Mouse (Mus musculus): ENCODE measurements around the gene Eif4enif1. TPM values are rescaled to one million over a fixed set of nuclear protein-coding genes. Genes with fewer than 3 reads are reported as not detected.

Eif4enif1 gene
- polyA plus RNA-seq, 1 experiment from 2014 or later, result 47.8 TPM

DNA sequence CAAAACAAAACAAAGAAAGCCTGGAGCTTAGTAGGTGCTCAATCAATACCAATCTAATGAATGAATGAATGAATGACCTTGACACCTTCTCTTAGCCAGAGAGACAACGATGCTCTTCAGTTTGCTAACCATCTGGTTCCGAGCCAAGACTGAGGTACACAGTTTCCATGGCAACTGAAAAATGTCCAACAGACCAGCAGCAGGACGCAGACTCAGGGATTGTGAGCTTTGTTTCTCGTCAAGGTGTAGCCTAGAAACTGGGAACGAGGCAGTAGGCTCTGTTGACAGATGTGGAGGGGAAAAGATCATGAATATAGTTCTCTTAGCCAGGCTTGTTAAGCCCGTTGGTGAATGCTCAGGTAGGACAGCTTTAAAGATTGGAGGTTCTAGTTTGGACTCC is 84.9 kb downstream of the Eif4enif1 start:
- no peaks in the 10 kb centered on the region for H3K27me3 ChIP-seq (ENCODE audit: insufficient read depth, low read length)
- WGBS, result 59% methylated on average over 6 of the region's 6 CpGs
- peaks cover 4% of the 10 kb centered on the region; the same call in 1 of the 2 replicates for H3K4me1 ChIP-seq (ENCODE audit: insufficient read depth, low read length)
- H3K4me2 ChIP-seq (replicated peaks; ENCODE audit: low read depth, low read length), result no peak overlapping the region
- no peak overlapping the region for H3K9ac ChIP-seq (replicated peaks; ENCODE audit: low read length)
- no peak for ATAC-seq (ENCODE audit: low FRiP score, low TSS enrichment)
- peak overlapping the region; percentile 100 for H3K27ac ChIP-seq (ENCODE audit: low read length)
- H3K36me3 ChIP-seq (ENCODE audit: insufficient read depth, low read length), result peaks cover 4% of the 10 kb centered on the region; the same call in 1 of the 2 replicates
- no peak overlapping the region for H3K4me3 ChIP-seq (ENCODE audit: low read length)
- H3K9me3 ChIP-seq (ENCODE audit: low read length), result no peaks in the 10 kb centered on the region; the same call in 1 of the 2 replicates

DNA sequence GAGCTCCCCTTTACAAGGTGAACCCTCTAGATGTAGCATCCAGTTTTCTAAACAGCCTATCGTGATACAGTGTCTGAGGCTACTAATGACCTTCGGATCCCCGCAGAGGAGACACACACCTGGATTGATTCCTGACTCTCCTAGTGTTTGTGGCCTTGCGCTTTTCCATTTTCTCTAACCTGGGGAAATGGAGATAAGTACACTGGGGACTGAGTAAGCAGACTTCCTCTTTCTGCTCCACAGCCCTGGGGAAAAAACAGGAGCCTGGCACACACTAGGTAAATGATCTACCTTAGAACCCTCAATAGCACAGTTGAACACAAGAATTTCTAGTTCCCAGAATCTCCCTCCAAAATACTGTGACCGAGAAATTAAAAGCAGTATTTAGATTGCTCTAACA is 85.7 kb downstream of the Eif4enif1 start:
- Histone ChIP-seq H3K4me3 (ENCODE audit: low read length) (peak overlapping the region; percentile 75), H3K27me3 (ENCODE audit: insufficient read depth, low read length) (no peaks in the 10 kb centered on the region), H3K4me2 (replicated peaks; ENCODE audit: low read depth, low read length) (peak overlapping the region; percentile 98), H3K36me3 (ENCODE audit: insufficient read depth, low read length) (peaks cover 4% of the 10 kb centered on the region; the same call in 1 of the 2 replicates), H3K9me3 (ENCODE audit: low read length) (no peaks in the 10 kb centered on the region), H3K9ac (replicated peaks; ENCODE audit: low read length) (peak overlapping the region; percentile 97), H3K4me1 (ENCODE audit: insufficient read depth, low read length) (peaks cover 12% of the 10 kb centered on the region), H3K27ac (ENCODE audit: low read length) (peak overlapping the region; percentile 100)
- ATAC-seq (ENCODE audit: low FRiP score, low TSS enrichment), result no peak
- 59% methylated on average over 5 of the region's 5 CpGs for WGBS

DNA sequence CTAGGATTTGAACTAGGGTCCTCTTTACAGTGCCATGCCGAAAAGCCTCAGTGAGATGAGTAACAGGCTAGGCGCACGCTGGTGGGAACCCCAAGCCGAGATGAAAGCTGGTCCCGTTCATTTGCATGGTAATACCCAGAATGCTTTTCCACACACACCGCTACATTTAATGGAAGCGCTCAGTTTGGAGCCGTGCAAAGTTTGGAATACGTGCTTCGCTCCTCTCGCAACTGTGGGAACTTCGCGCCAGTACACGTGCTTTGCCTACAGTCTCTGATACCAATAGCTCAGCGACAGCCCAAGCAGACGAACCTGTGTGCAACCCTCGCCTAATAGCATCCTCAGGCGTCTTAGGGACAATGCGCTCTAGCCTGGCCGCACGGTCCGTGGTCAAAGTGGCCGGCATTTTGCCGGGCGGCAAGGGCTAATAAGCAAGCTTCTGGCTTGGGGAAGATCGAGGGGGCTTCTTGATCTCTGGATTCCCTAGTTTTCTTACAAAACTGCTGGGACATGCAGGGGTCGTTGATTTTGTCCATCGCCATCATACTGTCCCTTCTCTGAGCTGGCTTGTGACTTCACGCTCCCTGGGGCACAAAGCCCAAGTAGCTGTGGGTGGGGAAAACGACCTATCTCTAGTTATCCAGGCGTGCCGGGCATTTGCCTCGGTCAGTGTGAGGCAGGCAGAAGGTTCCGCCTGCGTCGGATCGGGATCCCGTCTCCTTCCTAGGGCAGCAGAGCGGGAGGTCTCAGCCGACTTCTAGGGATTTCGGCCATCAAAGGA is 86.5 kb downstream of the Eif4enif1 start, which contains the start of gene Patz1:
Gene Patz1 (plus strand): TSS at position 354 of the 781 bp plus-strand sequence.
- Histone ChIP-seq H3K27me3 (ENCODE audit: insufficient read depth, low read length) (no peaks in the 10 kb centered on the region), H3K36me3 (ENCODE audit: insufficient read depth, low read length) (peaks cover 12% of the 10 kb centered on the region), H3K4me3 (ENCODE audit: low read length) (peak within 1 kb of the TSS; percentile 75), H3K9ac (replicated peaks; ENCODE audit: low read length) (peak within 1 kb of the TSS; percentile 97), H3K27ac (ENCODE audit: low read length) (peak within 1 kb of the TSS; percentile 100), H3K4me1 (ENCODE audit: insufficient read depth, low read length) (peaks cover 20% of the 10 kb centered on the region), H3K4me2 (replicated peaks; ENCODE audit: low read depth, low read length) (peak within 1 kb of the TSS; percentile 98), H3K9me3 (ENCODE audit: low read length) (no peaks in the 10 kb centered on the region)
- under 1% methylated on average over 41 of the region's 41 CpGs for WGBS
- peak; percentile 32 for ATAC-seq (ENCODE audit: low FRiP score, low TSS enrichment)

DNA sequence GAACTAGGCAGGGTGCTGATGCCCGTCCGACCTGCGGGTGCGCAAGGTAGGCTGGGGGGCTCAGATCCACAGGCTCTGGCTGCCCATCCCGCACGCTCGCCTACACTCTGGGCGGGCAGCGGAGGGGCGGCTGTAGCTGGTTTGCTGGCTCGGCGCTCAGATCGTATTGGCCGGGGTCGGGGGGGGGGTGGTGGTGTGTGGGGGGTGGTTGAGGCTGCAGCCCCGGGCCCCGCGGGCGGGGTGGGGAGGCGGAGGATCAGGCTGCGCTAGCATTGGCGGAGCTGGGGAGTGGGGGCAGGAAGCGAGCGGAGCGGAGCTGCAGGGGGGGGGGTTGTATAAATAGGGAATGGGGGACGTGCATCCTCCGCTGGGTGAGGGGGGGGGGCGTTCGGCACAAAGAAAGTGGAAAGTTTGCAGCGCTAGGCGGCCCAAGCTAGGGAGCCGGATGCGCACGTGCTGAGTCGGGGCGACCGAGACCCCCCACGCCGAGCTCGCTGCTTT is 87.2 kb downstream of the Eif4enif1 start:
- peaks cover 18% of the 10 kb centered on the region for H3K36me3 ChIP-seq (ENCODE audit: insufficient read depth, low read length)
- peak overlapping the region; percentile 100 for H3K27ac ChIP-seq (ENCODE audit: low read length)
- peaks cover 26% of the 10 kb centered on the region for H3K4me1 ChIP-seq (ENCODE audit: insufficient read depth, low read length)
- H3K9me3 ChIP-seq (ENCODE audit: low read length), result no peaks in the 10 kb centered on the region
- WGBS, result 0% methylated on average over 30 of the region's 40 CpGs
- peak; percentile 84 for ATAC-seq (ENCODE audit: low FRiP score, low TSS enrichment)
- H3K4me3 ChIP-seq (ENCODE audit: low read length), result peak overlapping the region; percentile 75
- H3K27me3 ChIP-seq (ENCODE audit: insufficient read depth, low read length), result no peaks in the 10 kb centered on the region
- peak overlapping the region; percentile 98 for H3K4me2 ChIP-seq (replicated peaks; ENCODE audit: low read depth, low read length)
- H3K9ac ChIP-seq (replicated peaks; ENCODE audit: low read length), result peak overlapping the region; percentile 97

DNA sequence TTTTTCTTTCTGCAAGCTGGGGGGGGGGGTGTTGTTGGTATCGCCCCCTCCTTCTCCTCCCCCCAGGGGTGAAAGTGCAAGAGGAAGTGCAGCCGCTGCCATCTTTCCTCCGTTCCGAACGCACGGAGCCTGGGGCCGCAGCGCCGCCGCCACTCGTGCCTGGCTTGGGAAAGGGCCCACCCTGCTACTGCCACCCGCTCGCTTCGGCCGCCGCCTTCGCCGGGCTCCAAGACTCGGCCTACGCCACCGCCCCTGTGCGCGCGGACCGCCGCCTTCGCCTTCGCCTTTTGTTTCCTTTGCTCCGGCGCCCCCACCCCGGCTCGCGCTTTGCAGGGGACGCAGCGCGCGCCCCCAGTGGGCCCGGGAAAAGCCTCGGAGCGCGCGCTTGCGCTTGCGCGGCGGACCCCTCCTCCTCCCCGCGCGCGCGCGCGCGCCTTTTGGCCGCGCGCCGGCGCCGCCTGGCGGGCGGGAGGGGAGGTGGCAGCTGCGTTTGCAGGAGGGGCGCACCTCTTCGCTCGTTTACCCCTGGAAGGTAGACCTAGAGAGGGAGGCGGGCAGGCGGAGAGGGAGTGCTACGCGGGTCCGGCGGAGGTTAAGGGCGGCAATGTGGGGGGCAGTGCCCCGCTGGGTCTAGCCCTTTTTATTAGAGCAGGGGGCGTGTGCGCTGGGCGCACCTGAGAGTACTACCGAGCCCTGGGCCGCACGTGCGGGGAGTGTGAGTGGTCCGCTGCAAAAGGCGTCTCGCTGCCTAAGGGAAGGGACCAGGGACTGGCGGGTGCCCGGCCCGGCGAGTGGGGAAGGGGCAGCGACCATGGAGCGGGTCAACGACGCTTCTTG is 87.8 kb downstream of the Eif4enif1 start:
- peak; percentile 58 for ATAC-seq (ENCODE audit: low FRiP score, low TSS enrichment)
- Histone ChIP-seq H3K4me3 (ENCODE audit: low read length) (peak overlapping the region; percentile 75), H3K9ac (replicated peaks; ENCODE audit: low read length) (peak overlapping the region; percentile 97), H3K36me3 (ENCODE audit: insufficient read depth, low read length) (peaks cover 23% of the 10 kb centered on the region), H3K27me3 (ENCODE audit: insufficient read depth, low read length) (no peaks in the 10 kb centered on the region), H3K27ac (ENCODE audit: low read length) (peak overlapping the region; percentile 100), H3K9me3 (ENCODE audit: low read length) (no peaks in the 10 kb centered on the region), H3K4me1 (ENCODE audit: insufficient read depth, low read length) (peaks cover 32% of the 10 kb centered on the region), H3K4me2 (replicated peaks; ENCODE audit: low read depth, low read length) (peak overlapping the region; percentile 98)
- 0% methylated on average over 69 of the region's 92 CpGs for WGBS

DNA sequence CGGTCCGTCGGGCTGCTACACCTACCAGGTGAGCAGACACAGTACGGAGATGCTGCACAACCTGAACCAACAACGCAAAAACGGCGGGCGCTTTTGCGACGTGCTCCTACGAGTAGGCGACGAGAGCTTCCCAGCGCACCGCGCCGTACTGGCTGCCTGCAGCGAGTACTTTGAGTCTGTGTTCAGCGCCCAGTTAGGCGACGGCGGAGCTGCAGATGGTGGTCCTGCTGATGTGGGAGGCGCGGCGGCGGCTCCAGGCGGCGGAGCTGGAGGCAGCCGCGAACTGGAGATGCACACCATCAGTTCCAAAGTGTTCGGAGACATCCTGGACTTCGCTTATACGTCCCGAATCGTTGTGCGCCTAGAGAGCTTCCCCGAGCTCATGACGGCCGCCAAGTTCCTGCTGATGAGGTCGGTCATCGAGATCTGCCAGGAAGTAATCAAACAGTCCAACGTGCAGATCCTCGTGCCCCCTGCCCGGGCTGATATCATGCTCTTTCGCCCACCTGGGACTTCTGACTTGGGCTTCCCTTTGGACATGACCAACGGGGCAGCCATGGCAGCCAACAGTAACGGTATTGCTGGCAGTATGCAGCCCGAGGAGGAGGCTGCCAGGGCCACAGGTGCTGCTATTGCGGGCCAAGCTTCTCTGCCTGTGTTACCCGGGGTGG is 88.6 kb downstream of the Eif4enif1 start:
- Histone ChIP-seq H3K27me3 (ENCODE audit: insufficient read depth, low read length) (no peaks in the 10 kb centered on the region), H3K9ac (replicated peaks; ENCODE audit: low read length) (peak overlapping the region; percentile 97), H3K4me3 (ENCODE audit: low read length) (peak overlapping the region; percentile 75), H3K36me3 (ENCODE audit: insufficient read depth, low read length) (peaks cover 30% of the 10 kb centered on the region), H3K9me3 (ENCODE audit: low read length) (no peaks in the 10 kb centered on the region), H3K4me1 (ENCODE audit: insufficient read depth, low read length) (peaks cover 36% of the 10 kb centered on the region), H3K27ac (ENCODE audit: low read length) (peak overlapping the region; percentile 100), H3K4me2 (replicated peaks; ENCODE audit: low read depth, low read length) (peak overlapping the region; percentile 98)
- peak; percentile 1; the same call in 1 of the 2 replicates for ATAC-seq (ENCODE audit: low FRiP score, low TSS enrichment)
- WGBS, result under 1% methylated on average over 50 of the region's 50 CpGs

DNA sequence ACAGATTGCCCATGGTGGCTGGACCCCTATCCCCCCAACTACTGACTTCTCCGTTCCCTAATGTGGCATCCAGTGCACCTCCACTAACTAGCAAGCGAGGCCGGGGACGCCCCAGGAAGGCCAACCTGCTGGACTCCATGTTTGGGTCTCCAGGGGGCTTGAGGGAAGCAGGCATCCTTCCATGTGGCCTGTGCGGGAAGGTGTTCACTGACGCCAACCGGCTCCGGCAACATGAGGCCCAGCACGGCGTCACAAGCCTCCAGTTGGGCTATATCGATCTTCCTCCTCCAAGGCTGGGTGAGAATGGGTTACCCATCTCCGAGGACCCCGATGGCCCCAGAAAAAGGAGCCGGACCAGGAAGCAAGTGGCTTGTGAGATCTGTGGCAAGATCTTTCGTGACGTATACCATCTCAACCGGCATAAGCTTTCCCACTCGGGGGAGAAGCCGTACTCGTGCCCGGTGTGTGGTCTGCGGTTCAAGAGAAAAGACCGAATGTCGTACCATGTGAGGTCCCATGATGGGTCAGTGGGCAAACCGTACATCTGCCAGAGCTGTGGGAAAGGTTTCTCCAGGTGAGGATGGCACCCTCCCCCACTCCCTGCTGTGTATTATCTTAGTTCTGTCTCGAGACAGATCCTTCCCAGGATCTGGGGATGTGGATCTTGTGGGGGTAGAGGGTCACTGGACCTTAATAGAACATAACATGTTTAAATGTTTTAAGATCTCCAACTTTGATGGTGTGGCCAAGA is 89.3 kb downstream of the Eif4enif1 start:
- WGBS, result under 1% methylated on average over 26 of the region's 26 CpGs
- Histone ChIP-seq H3K27me3 (ENCODE audit: insufficient read depth, low read length) (no peaks in the 10 kb centered on the region), H3K27ac (ENCODE audit: low read length) (peak overlapping the region; percentile 100), H3K4me1 (ENCODE audit: insufficient read depth, low read length) (peaks cover 36% of the 10 kb centered on the region), H3K9me3 (ENCODE audit: low read length) (no peaks in the 10 kb centered on the region), H3K4me3 (ENCODE audit: low read length) (peak overlapping the region; percentile 75), H3K4me2 (replicated peaks; ENCODE audit: low read depth, low read length) (peak overlapping the region; percentile 98), H3K36me3 (ENCODE audit: insufficient read depth, low read length) (peaks cover 37% of the 10 kb centered on the region), H3K9ac (replicated peaks; ENCODE audit: low read length) (peak overlapping the region; percentile 97)
- ATAC-seq (ENCODE audit: low FRiP score, low TSS enrichment), result no peak

DNA sequence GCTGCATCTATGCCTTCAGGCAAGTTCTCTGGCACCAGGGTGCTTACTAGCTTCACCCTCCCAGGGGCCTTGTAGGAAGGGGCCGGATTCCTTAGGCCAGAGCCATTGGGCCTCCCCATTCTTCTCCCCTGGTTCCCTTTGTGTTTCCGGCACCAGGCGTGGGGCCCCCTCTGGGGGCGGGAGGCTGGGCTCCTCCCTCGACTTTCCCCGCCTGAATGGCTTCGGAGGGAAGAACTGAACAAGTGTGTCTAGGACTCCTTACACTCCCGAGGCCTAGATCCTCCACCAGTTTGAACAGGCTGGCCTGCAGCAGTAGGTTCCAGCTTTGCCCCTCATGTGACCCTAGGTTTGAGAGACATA is 89.8 kb downstream of the Eif4enif1 start:
- H3K27ac ChIP-seq (ENCODE audit: low read length), result peak overlapping the region; percentile 100
- H3K9me3 ChIP-seq (ENCODE audit: low read length), result no peaks in the 10 kb centered on the region
- peak overlapping the region; percentile 98 for H3K4me2 ChIP-seq (replicated peaks; ENCODE audit: low read depth, low read length)
- H3K4me3 ChIP-seq (ENCODE audit: low read length), result peak overlapping the region; percentile 75
- WGBS, result 0% methylated on average over 8 of the region's 8 CpGs
- H3K9ac ChIP-seq (replicated peaks; ENCODE audit: low read length), result peak overlapping the region; percentile 97
- H3K4me1 ChIP-seq (ENCODE audit: insufficient read depth, low read length), result peaks cover 39% of the 10 kb centered on the region
- H3K27me3 ChIP-seq (ENCODE audit: insufficient read depth, low read length), result no peaks in the 10 kb centered on the region
- H3K36me3 ChIP-seq (ENCODE audit: insufficient read depth, low read length), result peaks cover 42% of the 10 kb centered on the region
- peak; percentile 37 for ATAC-seq (ENCODE audit: low FRiP score, low TSS enrichment)

Measured in kidney, embryonic 16.5 days (tissue).